Mouse (Mus musculus): ENCODE results near the gene Lef1. TPM values are rescaled to one million over a fixed set of nuclear protein-coding genes. Genes with fewer than 3 reads are reported as not detected.
A peak's percentile ranks its signal among the peaks of the same experiment; 100 is the strongest.

The Lef1 gene
- polyA plus RNA-seq, 1 experiment from 2014 or later: 6.5 TPM

DNA sequence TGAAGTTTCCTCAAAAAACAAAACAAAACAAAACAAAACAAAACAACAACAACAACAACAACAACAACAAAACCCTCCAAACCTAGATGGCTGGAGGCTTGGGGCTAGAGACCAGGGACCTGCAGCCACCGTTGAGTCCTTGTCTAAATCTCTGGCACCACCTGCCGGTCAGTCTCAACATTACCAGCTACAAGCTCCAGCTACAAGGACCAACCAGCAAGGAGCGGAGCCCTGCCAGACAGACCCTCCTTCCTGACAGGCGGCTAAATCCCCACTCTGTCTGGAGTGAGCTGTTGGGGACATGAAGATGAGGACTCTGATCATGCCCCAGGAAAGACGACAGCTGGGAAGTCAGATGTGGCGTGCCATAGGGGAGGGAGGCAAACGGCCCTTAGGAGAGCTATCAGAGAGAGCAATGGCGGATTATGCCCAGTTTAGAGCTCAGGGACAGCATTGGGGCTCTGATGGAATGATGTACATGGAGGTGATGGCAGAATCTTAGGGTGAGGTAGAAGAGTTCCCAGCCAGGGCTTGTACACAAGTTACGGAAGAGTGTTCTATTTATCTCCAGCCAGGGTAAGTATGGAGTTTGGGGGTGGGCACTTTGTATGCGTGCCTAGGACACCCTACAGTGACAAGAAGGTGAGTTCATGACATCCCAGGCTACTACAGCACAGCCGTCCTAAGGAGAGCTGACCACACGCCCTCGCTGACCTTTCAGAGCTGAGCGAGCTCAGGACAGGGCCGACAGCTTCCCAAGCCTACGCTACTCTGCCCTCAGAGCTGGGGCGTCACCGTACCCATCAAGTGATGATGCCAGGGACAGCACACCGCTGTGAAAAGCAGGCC is 127.7 kb downstream of the Lef1 start:
- no peak overlapping the region for H3K4me2 ChIP-seq
- no peak overlapping the region for H3K9ac ChIP-seq
- H3K9me3 ChIP-seq (replicated peaks): no peaks in the 10 kb centered on the region
- WGBS: 60% methylated on average over 19 of the region's 19 CpGs
- no peaks in the 10 kb centered on the region for H3K4me1 ChIP-seq (replicated peaks)
- peaks cover 38% of the 10 kb centered on the region for H3K36me3 ChIP-seq
- no peak overlapping the region for H3K27ac ChIP-seq
- ATAC-seq (replicated peaks; ENCODE audit: insufficient number of reproducible peaks, insufficient read depth, low FRiP score, low read depth): no peak; the same call in 1 of the 2 replicates
- no peaks in the 10 kb centered on the region for H3K27me3 ChIP-seq
- H3K4me3 ChIP-seq: no peak overlapping the region

- 54% methylated on average over 11 of the region's 11 CpGs for WGBS
These were observed 135.7 kb downstream of the Lef1 start for GRCm38 (mm10) chr3:131245766-131246578.

DNA sequence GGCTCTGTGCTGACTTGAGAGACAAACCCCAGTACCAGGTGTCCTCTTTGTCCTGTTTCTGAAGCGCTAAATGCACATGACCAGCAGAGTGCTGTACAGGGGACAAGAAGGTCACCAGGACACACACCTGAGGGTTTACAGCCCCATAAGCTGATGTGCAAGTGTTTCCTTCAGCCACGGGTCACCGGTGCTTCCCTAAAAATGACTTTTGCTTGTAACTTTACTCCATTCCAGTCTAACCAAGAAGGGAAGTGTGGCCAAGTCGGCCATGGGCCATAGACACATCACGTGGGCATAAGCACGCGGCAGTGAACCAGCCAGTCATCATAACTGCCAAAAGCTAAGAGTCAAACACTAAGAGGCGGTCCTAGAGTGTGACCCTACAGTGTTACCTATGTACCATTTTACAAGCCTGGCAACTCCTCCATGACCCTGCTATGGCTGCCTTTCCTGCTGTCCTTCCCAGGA is 136.3 kb downstream of the Lef1 start:
- WGBS: 89% methylated on average over 8 of the region's 8 CpGs
- H3K27me3 ChIP-seq: no peaks in the 10 kb centered on the region
- H3K4me3 ChIP-seq: no peak overlapping the region
- H3K9ac ChIP-seq: no peak overlapping the region
- peaks cover 41% of the 10 kb centered on the region for H3K36me3 ChIP-seq
- H3K27ac ChIP-seq: peak overlapping the region; percentile 68
- H3K9me3 ChIP-seq (replicated peaks): no peaks in the 10 kb centered on the region
- ATAC-seq (replicated peaks; ENCODE audit: insufficient number of reproducible peaks, insufficient read depth, low FRiP score, low read depth): no peak
- H3K4me2 ChIP-seq: no peak overlapping the region
- peaks cover 35% of the 10 kb centered on the region for H3K4me1 ChIP-seq (replicated peaks)

More at GRCm38 (mm10) chr3:131245766-131246578, 135.7 kb downstream of the Lef1 start:
- no peak overlapping the region for H3K9ac ChIP-seq
- H3K9me3 ChIP-seq (replicated peaks): no peaks in the 10 kb centered on the region
- H3K4me1 ChIP-seq (replicated peaks): peaks cover 29% of the 10 kb centered on the region
- ATAC-seq (replicated peaks; ENCODE audit: insufficient number of reproducible peaks, insufficient read depth, low FRiP score, low read depth): no peak; the same call in 1 of the 2 replicates
- no peak overlapping the region for H3K4me2 ChIP-seq
- no peak overlapping the region for H3K4me3 ChIP-seq
- H3K36me3 ChIP-seq: peaks cover 44% of the 10 kb centered on the region
- peak overlapping the region; percentile 68 for H3K27ac ChIP-seq
- H3K27me3 ChIP-seq: no peaks in the 10 kb centered on the region

GRCm38 (mm10) chr3:131247447-131247846 is 137.2 kb downstream of the Lef1 start:
- Histone ChIP-seq H3K9me3 (replicated peaks) (no peaks in the 10 kb centered on the region), H3K36me3 (peaks cover 33% of the 10 kb centered on the region)

DNA sequence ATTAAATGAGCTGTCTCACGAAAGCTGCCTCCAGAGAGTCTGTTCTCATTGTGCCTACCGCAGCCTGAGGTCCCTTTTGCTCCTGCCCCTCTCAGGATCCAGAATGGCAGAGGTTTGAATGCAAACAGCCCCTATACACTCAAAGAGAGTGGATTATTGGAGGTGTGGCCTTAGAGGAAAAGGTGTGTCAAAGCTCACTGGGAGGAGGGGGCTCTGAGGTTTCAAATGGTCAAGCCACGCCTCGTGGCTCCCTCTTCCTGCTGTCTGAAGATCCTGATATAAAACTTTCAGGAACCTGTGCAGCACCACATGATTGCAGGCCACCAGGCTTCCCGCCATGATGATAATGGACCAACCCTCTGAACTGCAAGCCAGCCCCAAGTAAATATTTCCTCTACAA is 137.6 kb downstream of the Lef1 start:
- Histone ChIP-seq H3K4me1 (replicated peaks) (peaks cover 47% of the 10 kb centered on the region), H3K27ac (no peak overlapping the region), H3K9me3 (replicated peaks) (no peaks in the 10 kb centered on the region), H3K4me2 (no peak overlapping the region), H3K27me3 (no peaks in the 10 kb centered on the region), H3K9ac (no peak overlapping the region), H3K36me3 (peaks cover 32% of the 10 kb centered on the region), H3K4me3 (no peak overlapping the region)
- no peak for ATAC-seq (replicated peaks; ENCODE audit: insufficient number of reproducible peaks, insufficient read depth, low FRiP score, low read depth)
- WGBS: 81% methylated on average over 5 of the region's 5 CpGs

More at GRCm38 (mm10) chr3:131247447-131247846, 137.2 kb downstream of the Lef1 start:
- Histone ChIP-seq H3K9ac (no peak overlapping the region), H3K27me3 (no peaks in the 10 kb centered on the region), H3K4me1 (replicated peaks) (peaks cover 43% of the 10 kb centered on the region), H3K4me2 (no peak overlapping the region), H3K27ac (no peak overlapping the region), H3K4me3 (no peak overlapping the region)
- 74% methylated on average over 6 of the region's 6 CpGs for WGBS
- ATAC-seq (replicated peaks; ENCODE audit: insufficient number of reproducible peaks, insufficient read depth, low FRiP score, low read depth): no peak

DNA sequence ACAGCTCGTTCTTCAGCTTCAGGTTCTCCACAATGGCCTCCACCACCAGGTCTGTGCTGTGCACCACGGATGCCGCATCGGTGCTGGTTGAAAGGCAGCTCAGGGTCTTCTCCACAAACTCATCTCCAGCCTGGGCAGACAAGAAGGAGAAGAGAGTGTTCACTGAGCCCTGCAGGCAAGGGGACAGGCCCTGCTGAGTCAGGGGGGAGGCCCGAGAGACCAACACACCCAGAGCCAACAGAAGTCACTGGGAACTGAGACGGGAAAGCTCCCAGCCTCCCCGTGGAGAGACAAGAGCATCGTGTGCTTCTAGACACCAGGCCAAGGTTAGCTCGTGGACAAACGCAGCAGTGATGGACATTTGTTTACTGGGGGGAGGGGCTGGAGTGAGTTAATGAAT is 138.2 kb downstream of the Lef1 start:
- no peak overlapping the region for H3K4me2 ChIP-seq
- no peak for ATAC-seq (replicated peaks; ENCODE audit: insufficient number of reproducible peaks, insufficient read depth, low FRiP score, low read depth)
- no peak overlapping the region for H3K27ac ChIP-seq
- no peak overlapping the region for H3K9ac ChIP-seq
- H3K36me3 ChIP-seq: peaks cover 32% of the 10 kb centered on the region
- H3K9me3 ChIP-seq (replicated peaks): no peaks in the 10 kb centered on the region
- no peaks in the 10 kb centered on the region for H3K27me3 ChIP-seq
- no peak overlapping the region for H3K4me3 ChIP-seq
- WGBS: 85% methylated on average over 10 of the region's 10 CpGs
- H3K4me1 ChIP-seq (replicated peaks): peaks cover 47% of the 10 kb centered on the region

- Histone ChIP-seq H3K9ac (no peak overlapping the region), H3K4me1 (replicated peaks) (peaks cover 39% of the 10 kb centered on the region), H3K36me3 (peaks cover 28% of the 10 kb centered on the region), H3K4me3 (no peak overlapping the region), H3K27me3 (no peaks in the 10 kb centered on the region), H3K27ac (no peak overlapping the region), H3K9me3 (replicated peaks) (no peaks in the 10 kb centered on the region), H3K4me2 (no peak overlapping the region)
- no peak for ATAC-seq (replicated peaks; ENCODE audit: insufficient number of reproducible peaks, insufficient read depth, low FRiP score, low read depth)
- WGBS: 72% methylated on average over 2 of the region's 2 CpGs
These were observed 140.0 kb downstream of the Lef1 start for GRCm38 (mm10) chr3:131250283-131250682.

DNA sequence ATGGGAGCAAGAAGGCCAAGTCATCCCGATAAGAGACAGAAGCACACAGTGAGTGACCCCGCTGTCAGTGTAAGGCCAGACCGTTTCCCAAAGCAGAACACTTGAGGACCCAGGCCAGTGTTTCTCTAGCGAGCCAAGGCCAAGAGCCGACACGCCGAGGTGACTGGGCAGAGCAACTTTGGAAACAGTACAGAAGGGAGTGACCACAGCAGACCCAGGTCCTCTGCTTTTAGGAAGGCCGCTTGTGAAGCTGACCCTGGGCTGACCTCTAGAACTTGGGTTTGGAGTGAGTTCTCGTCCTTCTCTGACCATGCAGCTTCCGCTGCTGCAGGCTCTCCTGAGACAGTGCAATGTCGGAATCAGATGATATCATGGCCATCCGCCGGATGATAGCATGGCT is 140.7 kb downstream of the Lef1 start:
- H3K4me3 ChIP-seq: no peak overlapping the region
- whole genome bisulfite sequencing: 59% methylated on average over 13 of the region's 13 CpGs
- no peak for ATAC-seq (replicated peaks; ENCODE audit: insufficient number of reproducible peaks, insufficient read depth, low FRiP score, low read depth)
- H3K4me2 ChIP-seq: no peak overlapping the region
- peaks cover 39% of the 10 kb centered on the region for H3K4me1 ChIP-seq (replicated peaks)
- H3K9ac ChIP-seq: no peak overlapping the region
- peaks cover 28% of the 10 kb centered on the region for H3K36me3 ChIP-seq
- H3K27me3 ChIP-seq: no peaks in the 10 kb centered on the region
- no peaks in the 10 kb centered on the region for H3K9me3 ChIP-seq (replicated peaks)
- H3K27ac ChIP-seq: peak overlapping the region; percentile 37; the same call in 1 of the 2 replicates

- H3K36me3 ChIP-seq: peaks cover 28% of the 10 kb centered on the region
- H3K27ac ChIP-seq: peak overlapping the region; percentile 37
- H3K9me3 ChIP-seq (replicated peaks): no peaks in the 10 kb centered on the region
- WGBS: 53% methylated on average over 7 of the region's 7 CpGs
- ATAC-seq (replicated peaks; ENCODE audit: insufficient number of reproducible peaks, insufficient read depth, low FRiP score, low read depth): no peak
- no peak overlapping the region for H3K4me3 ChIP-seq
- peaks cover 33% of the 10 kb centered on the region for H3K4me1 ChIP-seq (replicated peaks)
- H3K27me3 ChIP-seq: no peaks in the 10 kb centered on the region
- H3K9ac ChIP-seq: no peak overlapping the region
- no peak overlapping the region for H3K4me2 ChIP-seq
These were observed 141.3 kb downstream of the Lef1 start for GRCm38 (mm10) chr3:131251601-131252000.

DNA sequence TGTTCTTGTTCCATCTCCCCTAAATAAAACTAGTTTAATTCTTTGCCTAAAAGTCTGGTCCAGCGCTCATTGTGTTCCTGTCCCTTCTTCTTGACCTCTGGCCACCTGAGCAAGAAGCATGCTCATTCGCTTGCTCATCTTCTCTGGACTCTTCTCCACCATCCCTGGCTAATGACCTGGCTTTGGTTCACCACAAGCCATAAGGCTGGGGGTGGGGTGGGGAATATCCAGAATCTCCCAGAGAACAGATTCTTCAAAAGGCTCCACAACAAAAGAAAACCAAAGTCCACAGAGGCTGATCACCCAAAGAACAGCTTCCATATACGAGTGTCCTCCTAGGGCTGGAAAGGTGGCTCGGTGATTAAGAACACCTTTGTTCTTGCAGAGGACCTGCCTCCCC is 144.7 kb downstream of the Lef1 start:
- Histone ChIP-seq H3K9ac (no peak overlapping the region), H3K4me2 (no peak overlapping the region), H3K36me3 (0 out of 2 replicates have a peak, but pooled peaks cover 4% of the 10 kb centered on the region), H3K9me3 (replicated peaks) (no peaks in the 10 kb centered on the region), H3K4me1 (replicated peaks) (peaks cover 42% of the 10 kb centered on the region), H3K27me3 (no peaks in the 10 kb centered on the region), H3K27ac (no peak overlapping the region), H3K4me3 (no peak overlapping the region)
- WGBS: 93% methylated on average over 4 of the region's 4 CpGs
- no peak for ATAC-seq (replicated peaks; ENCODE audit: insufficient number of reproducible peaks, insufficient read depth, low FRiP score, low read depth)

- H3K36me3 ChIP-seq: 0 out of 2 replicates have a peak, but pooled peaks cover 4% of the 10 kb centered on the region
- H3K4me2 ChIP-seq: no peak overlapping the region
- no peak for ATAC-seq (replicated peaks; ENCODE audit: insufficient number of reproducible peaks, insufficient read depth, low FRiP score, low read depth)
- H3K27me3 ChIP-seq: no peaks in the 10 kb centered on the region
- H3K4me3 ChIP-seq: no peak overlapping the region
- no peak overlapping the region for H3K27ac ChIP-seq
- H3K4me1 ChIP-seq (replicated peaks): peaks cover 43% of the 10 kb centered on the region
- no peak overlapping the region for H3K9ac ChIP-seq
- no peaks in the 10 kb centered on the region for H3K9me3 ChIP-seq (replicated peaks)
- 64% methylated on average over 3 of the region's 3 CpGs for WGBS
These were observed 145.2 kb downstream of the Lef1 start for GRCm38 (mm10) chr3:131255399-131255981.

Data from heart, embryonic 15.5 days (tissue).